Comparison of ENCODE assay signal across 18 mouse cellular contexts in genomic region chr10:111173589-111174247, GRCm38 (mm10). TPM values are rescaled to one million over a fixed set of nuclear protein-coding genes. Genes with fewer than 3 reads are reported as not detected.
A peak's percentile ranks its signal among the peaks of the same experiment; 100 is the strongest.
DNase-seq lines count a peak whose midpoint lies in the region; ATAC-seq and TF ChIP-seq lines count a peak whose summit lies in the region.
"Had no signal": no experiment of that assay in that cellular context is flagged by ENCODE, and none has a peak within 500 bp of the region (broad histone marks: within the 10 kb centered on the region; RNA-seq: fewer than 3 reads in every experiment).

No protein-coding gene starts in this region.

- H3K4me1 ChIP-seq in heart, postnatal 0 days (ENCODE audit: control insufficient read depth, insufficient read depth) = peaks cover 67% of the 10 kb centered on the region
- no peaks in the 10 kb centered on the region for H3K4me1 ChIP-seq in forebrain, embryonic 13.5 days
- H3K4me1 ChIP-seq: forebrain, embryonic 10.5 days; hindbrain, embryonic 12.5 days; stomach, embryonic 15.5 days had no signal

- no peaks in the 10 kb centered on the region for H3K27me3 ChIP-seq in heart, postnatal 0 days (ENCODE audit: control insufficient read depth, insufficient read depth, low read length)
- no peaks in the 10 kb centered on the region for H3K27me3 ChIP-seq in forebrain, embryonic 13.5 days
- H3K27me3 ChIP-seq: heart, embryonic 13.5 days; hindbrain, embryonic 12.5 days; stomach, embryonic 15.5 days had no signal

- peak; percentile 78 for ATAC-seq in cerebellum, adult (ENCODE audit: insufficient number of reproducible peaks, low FRiP score, low TSS enrichment)
- ATAC-seq in heart, postnatal 0 days (ENCODE audit: insufficient read depth, low read depth) = no peak
- ATAC-seq in forebrain, embryonic 13.5 days = no peak
- ATAC-seq: inflammation-experienced regulatory T-cells, adult 6 months had no signal

- peak overlapping the region; percentile 13; the same call in 1 of the 2 replicates for H3K27ac ChIP-seq in heart, postnatal 0 days (ENCODE audit: low read depth)
- no peak overlapping the region for H3K27ac ChIP-seq in forebrain, embryonic 13.5 days
- H3K27ac ChIP-seq: forebrain, embryonic 10.5 days; heart, embryonic 13.5 days; hindbrain, embryonic 12.5 days; stomach, embryonic 15.5 days had no signal

- H3K36me3 ChIP-seq in heart, postnatal 0 days (replicated peaks; ENCODE audit: control insufficient read depth, insufficient read depth, low read length) = no peaks in the 10 kb centered on the region
- H3K36me3 ChIP-seq in forebrain, embryonic 13.5 days (ENCODE audit: poor library complexity, severe bottlenecking) = no peaks in the 10 kb centered on the region
- H3K36me3 ChIP-seq: forebrain, embryonic 10.5 days; heart, embryonic 13.5 days; hindbrain, embryonic 12.5 days; stomach, embryonic 15.5 days had no signal

- 60% methylated on average over 7 of the region's 7 CpGs for WGBS in heart, postnatal 0 days
- WGBS in forebrain, embryonic 13.5 days = 83% methylated on average over 7 of the region's 7 CpGs

- no peak overlapping the region for H3K9ac ChIP-seq in heart, postnatal 0 days (replicated peaks; ENCODE audit: low read depth, low read length)
- no peak overlapping the region for H3K9ac ChIP-seq in forebrain, embryonic 13.5 days
- H3K9ac ChIP-seq: heart, embryonic 13.5 days; hindbrain, embryonic 12.5 days; stomach, embryonic 15.5 days had no signal

- H3K4me3 ChIP-seq in heart, postnatal 0 days (ENCODE audit: low read depth, low read length) = no peak overlapping the region
- H3K4me3 ChIP-seq in forebrain, embryonic 13.5 days = no peak overlapping the region
- H3K4me3 ChIP-seq: forebrain, embryonic 10.5 days; heart, embryonic 13.5 days; hindbrain, embryonic 12.5 days; stomach, embryonic 15.5 days had no signal

- H3K4me2 ChIP-seq in heart, postnatal 0 days (ENCODE audit: low read depth, low read length) = no peak overlapping the region
- no peak overlapping the region for H3K4me2 ChIP-seq in forebrain, embryonic 13.5 days
- H3K4me2 ChIP-seq: heart, embryonic 13.5 days; hindbrain, embryonic 12.5 days; liver, embryonic 11.5 days; stomach, embryonic 15.5 days had no signal

- TF ChIP-seq CTCF in heart, postnatal 0 days (IDR thresholded peaks at IDR 0.05; ENCODE audit: low read depth) = no peak

- no peaks in the 10 kb centered on the region for H3K9me3 ChIP-seq in heart, postnatal 0 days (replicated peaks; ENCODE audit: control insufficient read depth, low read length)
- H3K9me3 ChIP-seq in forebrain, embryonic 13.5 days (replicated peaks) = no peaks in the 10 kb centered on the region
- H3K9me3 ChIP-seq: forebrain, embryonic 10.5 days; heart, embryonic 13.5 days; hindbrain, embryonic 12.5 days; stomach, embryonic 15.5 days had no signal

- no peak for TF ChIP-seq EP300 in heart, postnatal 0 days (IDR thresholded peaks at IDR 0.05; ENCODE audit: low read depth)

- intact Hi-C loops in heart, postnatal 36 days (cut with DNase I) = no loop called here

- DNase-seq in cerebellum, postnatal 4 days (ENCODE audit: low spot score in 2 of 2) = no peak
- DNase-seq in heart, postnatal 0 days (ENCODE audit: low spot score) = no peak
- DNase-seq in heart, postnatal 36 days = no peak
- peak; percentile 7 for DNase-seq in testis, postnatal 10 days (ENCODE audit: low spot score)
- no peak for DNase-seq in testis, postnatal 14 days (ENCODE audit: low spot score)
- no peak for DNase-seq in retina, embryonic 14.5 days (ENCODE audit: low spot score)
- DNase-seq: adrenal gland, postnatal 25 days; gastrocnemius, postnatal 25 days; spleen, adult 18-20 months; thymus, postnatal 14 days had no signal

RNA-seq across cellular contexts. Expression of gene Osbpl8, which starts 9.2 kb away (rescaled TPM):
- 110 and 114 TPM in 2 replicates for total RNA-seq in heart, postnatal 0 days (2014; rRNA removed; ENCODE audit: low replicate concordance)
- polyA plus RNA-seq in heart, postnatal 0 days (2015; fragmentation: Nextera tagmentation; extraction: Ambion mirVana) = 26.3 and 30.8 TPM in 2 replicates
- 10 to 100 TPM; 70.4 to 71.4 TPM for total RNA-seq in heart, postnatal 36 days (2021)
- 17.0 and 17.3 TPM in 2 replicates for polyA plus RNA-seq in forebrain, embryonic 13.5 days (2015; fragmentation: Nextera tagmentation; extraction: Ambion mirVana)
